Mouse (Mus musculus): ENCODE results near the gene Dbnl.

GRCm38 (mm10) chr11:5813381-5813780 lies 25.1 kb downstream of the Dbnl start:
- no peak for TF ChIP-seq CTCF (IDR thresholded peaks at IDR 0.05; ENCODE audit: low read depth)
- TF ChIP-seq EP300 (IDR thresholded peaks at IDR 0.05; ENCODE audit: low read depth): no peak

Data from liver, postnatal 0 days (tissue).